Mouse (Mus musculus): ENCODE data around the gene Phf1. TPM values are rescaled to one million over a fixed set of nuclear protein-coding genes. Genes with fewer than 3 reads are reported as not detected.
A peak's percentile ranks its signal among the peaks of the same experiment; 100 is the strongest.

Gene Phf1
- polyA plus RNA-seq, 1 experiment from 2014 or later, result 15.7 TPM

DNA sequence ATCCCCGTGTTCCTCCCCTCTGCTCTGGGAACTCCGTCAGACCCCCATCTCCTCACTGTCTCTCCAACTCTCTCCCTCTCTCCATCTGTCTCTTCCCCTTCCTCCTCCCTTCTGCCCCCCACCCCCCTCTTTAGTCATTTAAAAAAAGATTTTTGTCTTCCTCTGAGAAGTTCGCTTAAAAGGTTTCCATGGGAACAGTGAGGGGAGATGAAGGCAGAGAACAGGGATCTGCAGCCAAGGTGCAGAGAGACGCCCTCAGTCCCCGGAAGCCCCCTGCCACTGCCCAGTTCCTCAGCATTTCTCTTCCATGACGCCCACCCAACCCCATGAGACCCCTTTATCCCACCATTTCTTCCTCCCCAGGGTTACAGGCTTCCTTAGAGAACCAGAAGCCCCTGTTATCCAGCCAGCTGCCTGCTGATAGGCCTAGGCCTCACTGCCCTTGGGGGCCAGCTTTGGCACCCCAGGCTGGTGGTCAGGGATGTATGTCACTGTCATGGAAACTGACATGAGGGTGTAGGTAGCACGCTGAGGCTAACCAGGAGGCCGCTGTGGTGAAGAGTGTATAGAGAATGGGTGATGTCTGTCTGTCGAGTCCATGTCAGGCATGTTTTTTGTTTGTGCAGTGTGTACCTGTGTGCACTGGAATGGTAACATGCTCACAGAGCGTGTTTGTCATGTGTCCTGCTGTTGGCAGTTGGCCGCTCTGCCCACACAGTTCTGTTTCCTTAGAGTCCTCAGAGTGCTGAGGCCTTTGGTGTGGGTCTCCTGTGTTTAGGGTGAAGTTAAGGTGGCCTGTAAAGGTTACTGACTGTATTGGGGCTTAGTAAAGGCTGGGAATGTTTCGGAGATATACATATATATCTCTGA lies 14.6 kb downstream of the Phf1 start:
- H3K9ac ChIP-seq, result peak overlapping the region; percentile 73
- H3K36me3 ChIP-seq, result no peaks in the 10 kb centered on the region
- 26% methylated on average over 12 of the region's 12 CpGs for WGBS
- H3K9me3 ChIP-seq (replicated peaks), result no peaks in the 10 kb centered on the region
- no peaks in the 10 kb centered on the region for H3K27me3 ChIP-seq
- H3K4me3 ChIP-seq, result peak overlapping the region; percentile 39
- ATAC-seq (ENCODE audit: low FRiP score), result no peak
- peak overlapping the region; percentile 81 for H3K27ac ChIP-seq
- peaks cover 72% of the 10 kb centered on the region for H3K4me1 ChIP-seq
- peak overlapping the region; percentile 82 for H3K4me2 ChIP-seq (replicated peaks)

DNA sequence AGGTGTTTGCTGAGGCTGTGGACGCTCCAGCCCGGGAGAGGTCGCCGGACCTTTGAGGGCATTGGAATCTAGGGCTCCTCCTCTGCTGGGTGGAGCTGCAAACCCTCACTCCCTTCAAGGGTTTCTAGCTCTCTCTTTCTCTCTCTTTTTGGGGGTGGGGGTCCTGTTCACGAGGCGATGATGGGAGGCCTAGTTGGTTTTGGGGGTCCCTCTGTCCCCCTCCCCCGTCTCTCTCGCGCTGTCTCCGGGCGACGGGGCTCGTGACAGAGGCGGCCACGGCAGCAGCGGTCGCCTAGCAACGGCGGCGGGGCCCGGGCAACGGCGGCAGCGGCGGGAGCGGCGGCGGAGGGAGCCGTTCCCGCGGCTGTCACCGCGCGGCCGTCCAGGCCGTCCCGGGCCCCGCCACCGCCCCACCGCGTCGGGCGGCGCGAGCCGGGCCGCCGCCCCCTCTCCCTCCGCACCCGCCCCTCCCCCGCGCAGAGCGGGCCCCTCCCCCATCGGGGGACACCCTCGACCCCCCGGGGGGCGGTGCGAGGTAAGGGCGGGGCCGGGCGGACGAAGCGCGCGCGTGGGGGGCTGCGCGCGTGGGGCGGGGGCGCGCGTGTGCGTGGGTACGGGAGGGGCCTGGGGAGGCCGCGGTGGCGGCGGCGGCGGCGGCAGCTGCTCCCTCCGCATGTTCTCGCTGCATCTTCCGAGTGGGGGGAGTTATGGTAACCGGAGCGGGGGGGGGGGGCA lies 15.6 kb downstream of the Phf1 start:
- Histone ChIP-seq H3K4me1 (peaks cover 76% of the 10 kb centered on the region), H3K4me2 (replicated peaks) (peak overlapping the region; percentile 99), H3K27ac (peak overlapping the region; percentile 95), H3K36me3 (no peaks in the 10 kb centered on the region), H3K27me3 (no peaks in the 10 kb centered on the region), H3K9me3 (replicated peaks) (no peaks in the 10 kb centered on the region), H3K9ac (peak overlapping the region; percentile 97), H3K4me3 (peak overlapping the region; percentile 87)
- ATAC-seq (ENCODE audit: low FRiP score), result no peak
- WGBS, result 0% methylated on average over 36 of the region's 87 CpGs

GRCm38 (mm10) chr17:26949051-26949577 lies 16.3 kb downstream of the Phf1 start:
- no peak for ATAC-seq (ENCODE audit: low FRiP score)
- H3K4me1 ChIP-seq, result peaks cover 83% of the 10 kb centered on the region
- WGBS, result 10% methylated on average over 11 of the region's 14 CpGs

GRCm38 (mm10) chr17:26949866-26950265 lies 17.0 kb downstream of the Phf1 start:
- Histone ChIP-seq H3K36me3 (peaks cover 4% of the 10 kb centered on the region), H3K27ac (peak overlapping the region; percentile 95), H3K27me3 (no peaks in the 10 kb centered on the region), H3K9ac (peak overlapping the region; percentile 97), H3K4me1 (peaks cover 87% of the 10 kb centered on the region), H3K4me2 (replicated peaks) (peak overlapping the region; percentile 99), H3K4me3 (peak overlapping the region; percentile 87), H3K9me3 (replicated peaks) (no peaks in the 10 kb centered on the region)
- 40% methylated on average over 5 of the region's 5 CpGs for WGBS
- no peak for ATAC-seq (ENCODE audit: low FRiP score)

More at GRCm38 (mm10) chr17:26949051-26949577, 16.3 kb downstream of the Phf1 start:
- Histone ChIP-seq H3K36me3 (no peaks in the 10 kb centered on the region), H3K27me3 (no peaks in the 10 kb centered on the region), H3K9ac (peak overlapping the region; percentile 97), H3K4me3 (peak overlapping the region; percentile 87), H3K27ac (peak overlapping the region; percentile 95), H3K4me2 (replicated peaks) (peak overlapping the region; percentile 99), H3K9me3 (replicated peaks) (no peaks in the 10 kb centered on the region)

- H3K4me1 ChIP-seq, result peaks cover 85% of the 10 kb centered on the region
- no peaks in the 10 kb centered on the region for H3K9me3 ChIP-seq (replicated peaks)
- ATAC-seq (ENCODE audit: low FRiP score), result no peak
- H3K36me3 ChIP-seq, result peaks cover 12% of the 10 kb centered on the region
- peak overlapping the region; percentile 41 for H3K4me3 ChIP-seq
- 29% methylated on average over 7 of the region's 7 CpGs for WGBS
- no peaks in the 10 kb centered on the region for H3K27me3 ChIP-seq
- peak overlapping the region; percentile 95 for H3K27ac ChIP-seq
- peak overlapping the region; percentile 97 for H3K9ac ChIP-seq
- peak overlapping the region; percentile 99 for H3K4me2 ChIP-seq (replicated peaks)
Measured at GRCm38 (mm10) chr17:26950560-26951288, 17.9 kb downstream of the Phf1 start.

DNA sequence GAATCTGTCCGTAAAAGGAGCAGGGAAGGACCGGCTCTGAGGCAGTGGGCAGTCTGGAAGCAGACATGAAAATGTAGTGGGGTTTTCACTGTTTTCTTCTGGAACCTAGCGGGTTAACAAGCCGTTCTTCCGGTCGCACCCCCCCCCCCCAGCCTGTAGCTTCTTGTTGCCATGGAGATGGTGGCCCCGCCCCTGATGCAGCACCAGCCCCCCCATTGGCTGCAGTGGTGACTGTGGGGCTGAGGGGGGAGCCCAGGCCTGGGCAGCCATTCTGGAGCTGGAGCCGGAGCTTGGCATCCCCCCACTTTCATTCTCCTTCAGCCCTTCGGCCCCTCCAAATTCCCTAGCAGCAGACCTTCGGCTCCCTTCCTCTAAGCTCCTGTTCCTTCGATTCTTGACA lies 18.6 kb downstream of the Phf1 start:
- Histone ChIP-seq H3K4me3 (peak overlapping the region; percentile 41), H3K9ac (peak overlapping the region; percentile 97), H3K4me1 (peaks cover 78% of the 10 kb centered on the region), H3K36me3 (peaks cover 19% of the 10 kb centered on the region), H3K4me2 (replicated peaks) (peak overlapping the region; percentile 99), H3K9me3 (replicated peaks) (no peaks in the 10 kb centered on the region), H3K27me3 (no peaks in the 10 kb centered on the region), H3K27ac (peak overlapping the region; percentile 95)
- peak; percentile 64 for ATAC-seq (ENCODE audit: low FRiP score)
- WGBS, result under 1% methylated on average over 10 of the region's 11 CpGs

DNA sequence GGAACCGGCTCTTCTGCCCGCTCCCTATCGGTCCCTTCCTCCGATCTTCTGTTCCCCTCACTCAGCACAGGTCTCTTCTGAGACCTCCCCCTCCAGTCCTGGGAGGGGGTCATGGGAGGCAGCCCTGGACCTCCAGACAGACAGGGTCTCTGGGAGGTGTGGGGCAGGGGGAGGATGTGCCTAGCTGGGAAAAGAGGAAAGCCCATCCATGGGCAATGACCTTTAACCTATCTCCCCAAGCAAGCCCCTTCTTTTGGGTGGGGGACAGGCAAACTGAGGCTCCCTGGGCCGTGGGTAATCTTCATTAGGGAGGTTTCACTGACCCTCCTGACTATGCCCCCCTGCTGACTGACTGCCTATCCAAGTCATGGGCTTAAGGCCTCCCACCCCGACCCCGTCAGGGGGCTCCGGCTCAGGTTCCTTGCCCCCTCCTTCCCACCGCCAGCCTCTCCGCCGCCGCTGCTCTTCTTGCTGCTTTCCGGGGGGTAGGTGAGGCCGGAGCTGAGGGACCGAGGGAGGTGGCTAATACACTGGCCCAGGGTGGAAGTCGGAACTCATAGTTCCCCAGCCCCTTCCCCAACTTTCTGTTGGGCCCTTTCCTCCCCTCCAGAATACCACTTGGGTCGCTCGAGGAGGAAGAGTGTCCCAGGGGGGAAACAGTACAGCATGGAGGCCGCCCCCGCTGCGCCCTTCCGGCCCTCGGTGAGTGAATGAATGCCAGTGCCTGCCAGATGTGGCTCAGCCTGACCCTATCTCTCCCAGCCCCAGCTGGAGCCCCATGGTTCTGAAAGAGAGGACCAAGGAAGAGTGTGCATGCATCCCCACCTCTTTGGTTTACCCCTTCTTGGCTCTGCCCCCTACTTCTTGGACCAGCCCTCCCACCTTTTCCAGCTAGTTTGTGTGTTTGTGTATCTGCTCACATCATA lies 19.4 kb downstream of the Phf1 start:
- Histone ChIP-seq H3K36me3 (peaks cover 27% of the 10 kb centered on the region), H3K4me1 (peaks cover 70% of the 10 kb centered on the region), H3K4me3 (peak overlapping the region; percentile 41), H3K4me2 (replicated peaks) (peak overlapping the region; percentile 99), H3K27ac (peak overlapping the region; percentile 95), H3K9me3 (replicated peaks) (no peaks in the 10 kb centered on the region), H3K27me3 (no peaks in the 10 kb centered on the region), H3K9ac (peak overlapping the region; percentile 97)
- peak; percentile 22 for ATAC-seq (ENCODE audit: low FRiP score)
- WGBS, result 3% methylated on average over 23 of the region's 23 CpGs

DNA sequence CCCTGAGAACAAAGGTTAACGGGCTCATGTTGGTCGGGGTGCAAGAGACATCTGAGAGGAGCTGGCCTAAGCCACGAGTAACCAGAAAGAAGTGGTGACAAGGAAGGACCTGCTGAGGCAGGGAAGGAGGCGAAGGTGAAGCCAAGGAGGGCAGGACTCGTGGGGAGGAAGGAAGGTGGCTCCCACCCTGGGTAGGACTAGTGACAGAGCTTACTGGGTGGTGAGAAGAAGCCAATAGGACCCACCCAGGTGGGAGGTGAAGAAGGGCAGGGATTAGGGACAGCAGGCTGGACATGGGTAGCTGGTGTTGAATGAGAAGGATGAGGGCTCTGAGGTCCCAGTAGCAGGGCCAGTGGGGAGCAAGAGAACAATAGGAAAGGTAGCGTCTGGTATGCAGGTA lies 20.3 kb downstream of the Phf1 start:
- WGBS, result 25% methylated on average over 6 of the region's 6 CpGs
- Histone ChIP-seq H3K27ac (peak overlapping the region; percentile 48; the same call in 1 of the 2 replicates), H3K27me3 (no peaks in the 10 kb centered on the region), H3K4me2 (replicated peaks) (peak overlapping the region; percentile 99), H3K4me1 (peaks cover 62% of the 10 kb centered on the region), H3K9ac (peak overlapping the region; percentile 97), H3K36me3 (peaks cover 37% of the 10 kb centered on the region), H3K4me3 (peak overlapping the region; percentile 41), H3K9me3 (replicated peaks) (no peaks in the 10 kb centered on the region)
- ATAC-seq (ENCODE audit: low FRiP score), result no peak

- ATAC-seq (ENCODE audit: low FRiP score), result no peak
- Histone ChIP-seq H3K9me3 (replicated peaks) (no peaks in the 10 kb centered on the region), H3K36me3 (peaks cover 42% of the 10 kb centered on the region), H3K9ac (peak overlapping the region; percentile 97), H3K27ac (peak overlapping the region; percentile 48), H3K4me1 (peaks cover 58% of the 10 kb centered on the region), H3K4me3 (peak overlapping the region; percentile 41), H3K27me3 (no peaks in the 10 kb centered on the region), H3K4me2 (replicated peaks) (peak overlapping the region; percentile 99)
- whole genome bisulfite sequencing, result 30% methylated on average over 8 of the region's 16 CpGs
Measured at GRCm38 (mm10) chr17:26953726-26954125, 20.9 kb downstream of the Phf1 start.

- Histone ChIP-seq H3K9me3 (replicated peaks) (no peaks in the 10 kb centered on the region), H3K27ac (peak overlapping the region; percentile 23; the same call in 1 of the 2 replicates), H3K36me3 (peaks cover 68% of the 10 kb centered on the region), H3K9ac (no peak overlapping the region), H3K4me2 (replicated peaks) (no peak overlapping the region), H3K4me1 (peaks cover 32% of the 10 kb centered on the region), H3K27me3 (no peaks in the 10 kb centered on the region), H3K4me3 (no peak overlapping the region)
- ATAC-seq (ENCODE audit: low FRiP score), result no peak
- 89% methylated on average over 5 of the region's 5 CpGs for WGBS
Measured at GRCm38 (mm10) chr17:26956309-26956708, 23.5 kb downstream of the Phf1 start.

GRCm38 (mm10) chr17:26956895-26957294 lies 24.0 kb downstream of the Phf1 start:
- WGBS, result 89% methylated on average over 18 of the region's 18 CpGs
- Histone ChIP-seq H3K9me3 (replicated peaks) (no peaks in the 10 kb centered on the region), H3K27ac (no peak overlapping the region), H3K4me3 (no peak overlapping the region), H3K4me2 (replicated peaks) (no peak overlapping the region), H3K36me3 (peaks cover 74% of the 10 kb centered on the region), H3K9ac (no peak overlapping the region), H3K27me3 (no peaks in the 10 kb centered on the region), H3K4me1 (peaks cover 28% of the 10 kb centered on the region)
- no peak for ATAC-seq (ENCODE audit: low FRiP score)

Data from hindbrain, embryonic 12.5 days (tissue).